Mouse (Mus musculus): ENCODE data around the gene Ehf.
A peak's percentile ranks its signal among the peaks of the same experiment; 100 is the strongest.

The Ehf gene

DNA sequence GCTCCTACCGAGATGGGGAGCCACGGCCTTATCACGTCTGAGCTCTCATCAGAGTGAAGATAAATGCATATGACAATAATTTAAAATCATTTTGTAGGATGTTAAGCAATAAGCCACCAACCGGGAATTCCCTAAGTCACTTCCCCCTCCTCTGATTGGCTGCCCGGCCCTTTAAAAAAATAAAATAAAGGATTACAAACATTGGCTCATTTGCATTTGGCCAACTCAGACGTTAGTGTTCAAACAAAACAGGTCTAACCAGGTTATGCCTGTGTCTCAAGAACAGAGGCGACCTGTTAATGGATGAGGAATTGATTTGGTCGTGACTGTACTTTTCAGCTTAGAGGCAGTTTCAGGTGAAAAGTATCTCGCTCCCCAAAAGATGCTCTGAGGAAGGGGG, at the start of gene Ehf:
Ehf (minus strand) TSS at position 147 of the 400 bp plus-strand sequence.
- DNase-seq (ENCODE audit: low spot score): peak; percentile 62

DNA sequence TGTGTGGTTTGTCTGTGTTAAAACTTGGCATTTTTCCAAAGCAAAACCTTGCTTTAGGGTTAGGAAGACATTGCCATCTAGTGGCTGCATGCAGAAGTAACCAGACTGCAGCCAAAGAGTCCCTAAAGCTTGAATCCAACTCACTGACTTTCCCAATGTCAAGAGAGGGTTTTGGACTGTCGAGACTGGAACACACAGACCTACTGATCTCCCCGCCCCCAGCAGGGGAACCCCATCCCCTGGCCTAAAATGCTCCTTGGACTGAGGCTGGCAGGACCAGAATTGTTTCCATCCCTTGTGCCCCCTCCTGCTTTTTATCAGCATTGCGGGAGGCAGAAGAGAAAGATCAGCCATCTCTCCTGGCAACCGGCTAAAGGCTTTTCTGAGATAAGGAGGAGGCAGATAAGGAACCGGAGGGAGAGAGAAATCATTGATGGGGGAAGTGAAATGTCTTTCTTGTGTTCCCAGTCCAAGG, 44.4 kb upstream of the Ehf start:
- DNase-seq (ENCODE audit: low spot score): peak; percentile 71

DNA sequence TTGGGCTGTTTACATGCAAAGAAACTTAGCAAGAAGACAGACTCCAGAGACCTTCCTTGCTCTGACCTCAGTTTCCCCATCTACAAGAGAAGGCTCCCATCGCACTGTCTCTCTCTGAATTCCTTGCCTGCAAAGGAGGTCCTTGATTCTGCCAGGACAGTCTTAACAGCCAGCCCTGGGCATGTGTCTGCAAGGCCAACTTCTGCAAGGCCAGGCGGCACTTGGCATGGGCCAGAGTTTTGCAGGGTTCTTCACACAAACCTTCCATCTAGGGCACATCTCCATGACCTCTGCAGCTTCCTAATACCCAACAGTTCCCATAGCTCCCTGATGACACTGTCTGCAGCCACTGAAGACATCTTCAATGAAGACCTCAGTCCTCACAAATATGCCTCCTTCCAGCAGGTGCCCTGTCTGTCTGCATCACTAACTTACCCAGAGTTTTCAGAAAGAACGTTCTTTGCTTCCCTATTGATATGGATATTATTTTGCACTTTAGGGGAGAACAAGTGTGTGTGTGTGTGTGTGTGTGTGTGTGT, 43.7 kb upstream of the Ehf start:
- no peak for DNase-seq (ENCODE audit: low spot score)

DNA sequence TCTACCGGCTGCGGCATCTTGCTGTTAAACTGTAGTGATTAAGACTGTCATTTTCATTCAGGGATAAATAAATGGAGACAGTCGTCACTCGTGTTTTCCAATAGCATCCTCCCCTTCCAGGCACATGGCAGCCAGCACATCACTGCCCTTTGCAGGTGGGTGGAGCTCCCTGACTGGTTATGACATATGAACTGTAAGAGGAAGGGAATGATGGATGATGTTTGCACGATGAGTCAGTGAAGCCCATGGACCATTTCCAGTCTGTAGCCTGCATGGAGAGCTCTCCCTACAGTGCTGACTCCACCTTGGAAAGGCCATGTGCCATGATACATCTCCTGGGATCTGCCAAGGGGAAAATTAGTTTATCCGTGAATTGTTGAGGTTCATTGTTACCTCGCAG, 40.5 kb upstream of the Ehf start:
- DNase-seq (ENCODE audit: low spot score): peak; percentile 54

DNA sequence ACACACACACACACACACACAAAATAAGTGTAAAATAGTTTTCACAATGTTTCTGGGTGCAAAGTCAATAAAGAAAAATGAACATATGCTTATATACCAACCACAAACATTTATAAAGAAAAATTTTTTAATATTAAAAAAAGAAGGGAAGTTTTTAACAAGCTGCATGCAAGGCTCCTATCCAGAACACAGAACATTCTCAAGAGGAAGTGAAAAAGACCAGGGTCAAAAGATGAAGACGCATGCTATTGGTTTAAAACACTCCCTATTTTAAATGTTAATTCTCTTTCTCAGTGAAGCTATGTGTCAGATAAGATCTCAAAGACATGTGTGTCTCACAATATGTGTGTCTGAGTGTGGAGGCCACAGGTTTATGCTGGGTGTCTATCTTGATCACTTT, 39.0 kb upstream of the Ehf start:
- DNase-seq (ENCODE audit: low spot score): no peak

DNA sequence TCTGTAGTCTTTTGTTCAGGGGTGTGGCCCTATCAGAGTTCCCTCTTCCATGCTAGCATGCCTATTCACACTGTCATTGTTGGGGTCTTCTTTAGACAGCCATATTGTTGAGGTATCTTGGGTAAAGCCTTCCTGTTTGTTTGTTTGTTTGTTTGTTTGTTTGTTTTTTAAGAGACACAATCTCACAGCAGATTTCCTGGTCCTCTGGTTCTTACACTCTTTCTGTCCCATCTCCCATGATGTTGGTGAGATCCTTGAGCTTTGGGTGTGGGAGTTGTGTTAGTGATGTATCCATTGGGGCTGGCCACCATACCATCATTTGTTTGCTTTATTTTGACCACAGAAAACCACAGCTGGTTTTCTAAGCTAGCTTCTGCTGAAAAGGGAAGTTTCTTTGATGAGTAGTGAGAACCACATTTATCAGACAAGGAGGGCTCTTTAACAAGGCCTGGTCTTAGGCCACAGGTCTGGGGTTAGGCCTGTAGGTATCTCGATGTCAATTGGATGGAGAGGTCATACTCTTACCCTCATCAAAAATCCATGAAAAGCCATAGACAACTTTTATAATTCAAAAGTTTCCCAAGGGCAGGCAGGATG, 38.4 kb upstream of the Ehf start:
- DNase-seq (ENCODE audit: low spot score): no peak

DNA sequence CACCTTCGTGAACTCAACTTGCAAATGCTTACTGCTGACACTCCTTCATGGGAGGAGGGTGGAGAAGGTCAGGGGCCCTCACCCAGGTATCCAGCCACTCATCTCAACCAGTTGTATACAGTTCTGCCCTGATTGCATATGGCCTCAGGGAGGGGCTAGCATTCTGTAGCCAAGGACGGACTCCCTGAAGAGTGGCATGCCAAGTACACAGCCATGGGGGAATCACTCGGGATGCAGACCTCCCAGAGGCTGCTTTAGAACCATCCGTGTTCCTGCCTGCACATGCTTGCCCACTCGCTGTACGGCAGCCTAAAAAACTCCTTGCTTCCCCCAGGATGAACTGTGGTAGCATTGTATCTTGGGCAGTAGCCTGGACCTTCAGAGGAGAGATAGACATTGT, 35.6 kb upstream of the Ehf start:
- DNase-seq (ENCODE audit: low spot score): no peak

DNA sequence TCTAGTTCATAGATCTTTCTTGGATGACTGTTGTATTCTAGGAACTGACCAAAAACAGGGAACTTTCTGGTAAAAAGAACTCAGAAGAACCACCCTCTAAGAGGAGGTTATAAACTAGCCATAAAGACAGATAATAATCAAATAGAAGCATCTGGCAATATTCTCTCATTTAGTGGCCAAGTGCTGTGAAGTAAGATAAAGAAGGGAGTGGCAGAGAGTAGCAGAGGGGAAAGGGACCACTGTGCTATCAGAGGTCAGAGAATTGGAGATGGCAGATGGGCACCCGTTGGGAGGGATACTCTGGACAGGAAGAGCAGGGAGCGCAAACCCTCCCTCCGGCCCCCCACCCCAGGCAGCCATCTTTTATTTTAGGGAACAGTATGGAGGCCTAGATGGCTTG, 34.3 kb upstream of the Ehf start:
- DNase-seq (ENCODE audit: low spot score): no peak

DNA sequence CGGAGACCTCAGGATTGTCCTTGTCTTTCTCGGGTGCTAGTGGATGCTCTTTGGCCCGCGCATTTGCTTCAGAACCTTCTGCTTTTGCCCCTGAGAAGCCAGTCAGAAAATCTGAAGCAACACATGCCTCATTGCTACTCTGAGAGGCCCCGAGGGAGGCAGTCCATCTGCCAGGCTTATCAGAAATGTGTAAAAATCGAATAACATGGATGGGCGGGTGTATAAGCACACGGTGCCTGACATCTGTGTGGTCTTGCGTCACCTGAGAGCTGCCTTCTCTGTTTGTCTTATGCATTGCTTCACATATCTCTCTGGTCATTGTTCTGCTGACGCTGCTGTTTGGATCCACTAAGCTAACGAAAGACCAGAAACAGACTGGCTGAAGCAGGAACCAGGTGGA, 33.5 kb upstream of the Ehf start:
- no peak for DNase-seq (ENCODE audit: low spot score)

DNA sequence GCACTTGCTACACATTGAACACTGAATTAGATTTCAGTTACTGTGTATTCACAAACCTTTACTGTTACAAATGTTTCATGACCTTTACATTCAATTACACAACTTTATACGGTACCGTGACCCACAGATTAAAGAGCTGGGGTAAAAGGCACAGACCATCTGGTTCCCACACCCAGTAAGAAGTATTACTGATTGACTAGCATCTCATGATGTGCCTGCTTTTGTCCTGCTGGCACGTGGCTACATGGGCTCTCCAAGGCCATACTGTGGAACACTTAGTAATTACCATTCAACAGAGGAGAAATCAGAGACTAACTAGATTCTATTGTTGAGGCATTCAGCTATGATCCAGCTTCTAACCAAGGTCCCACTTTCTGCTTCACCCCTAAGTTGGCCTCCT, 32.9 kb upstream of the Ehf start:
- DNase-seq (ENCODE audit: low spot score): no peak

DNA sequence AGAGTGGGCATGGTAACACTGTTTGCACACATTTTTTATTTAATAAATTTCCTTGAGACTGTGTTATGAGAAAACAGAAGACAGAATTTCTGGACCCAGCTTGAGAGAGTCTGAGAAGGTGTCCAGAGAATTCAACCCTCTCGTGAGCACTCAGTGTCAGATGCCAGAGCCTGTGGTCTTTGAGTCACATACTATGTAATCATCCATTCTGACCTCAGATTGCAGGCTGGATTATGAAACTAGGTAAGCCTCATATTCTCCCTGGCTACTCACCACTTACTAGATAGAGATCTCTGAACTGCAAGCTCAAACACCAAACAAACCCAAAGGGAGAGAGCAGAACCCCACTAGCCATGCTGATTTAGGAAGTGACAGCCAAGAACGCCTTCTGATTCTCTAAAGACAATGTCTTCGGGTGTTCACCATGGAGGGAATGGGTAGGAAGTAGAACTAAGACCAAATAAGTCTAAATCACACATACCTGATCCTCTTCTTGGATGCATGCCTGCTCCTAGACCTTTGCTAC, 28.7 kb upstream of the Ehf start:
- no peak for DNase-seq (ENCODE audit: low spot score)

DNA sequence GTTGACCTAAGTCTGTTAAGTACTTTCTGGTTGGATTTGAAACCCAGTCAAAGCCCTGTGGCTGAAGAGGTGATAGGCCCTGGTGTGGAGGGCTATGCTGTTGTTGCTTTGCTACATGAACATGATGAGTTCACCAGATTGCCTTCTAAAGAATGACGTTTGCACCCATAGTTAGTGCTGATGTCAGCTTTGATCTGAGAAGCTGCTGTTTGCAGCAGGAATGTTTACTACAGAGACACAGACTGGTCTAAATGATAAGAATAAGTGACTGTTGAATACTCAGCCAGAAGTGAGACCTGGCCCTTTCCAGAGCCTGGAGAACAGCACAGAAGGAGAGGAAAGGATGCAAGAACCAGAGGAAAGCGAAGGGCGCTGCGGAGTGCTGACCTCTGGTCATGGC, 25.7 kb upstream of the Ehf start:
- DNase-seq (ENCODE audit: low spot score): no peak

DNA sequence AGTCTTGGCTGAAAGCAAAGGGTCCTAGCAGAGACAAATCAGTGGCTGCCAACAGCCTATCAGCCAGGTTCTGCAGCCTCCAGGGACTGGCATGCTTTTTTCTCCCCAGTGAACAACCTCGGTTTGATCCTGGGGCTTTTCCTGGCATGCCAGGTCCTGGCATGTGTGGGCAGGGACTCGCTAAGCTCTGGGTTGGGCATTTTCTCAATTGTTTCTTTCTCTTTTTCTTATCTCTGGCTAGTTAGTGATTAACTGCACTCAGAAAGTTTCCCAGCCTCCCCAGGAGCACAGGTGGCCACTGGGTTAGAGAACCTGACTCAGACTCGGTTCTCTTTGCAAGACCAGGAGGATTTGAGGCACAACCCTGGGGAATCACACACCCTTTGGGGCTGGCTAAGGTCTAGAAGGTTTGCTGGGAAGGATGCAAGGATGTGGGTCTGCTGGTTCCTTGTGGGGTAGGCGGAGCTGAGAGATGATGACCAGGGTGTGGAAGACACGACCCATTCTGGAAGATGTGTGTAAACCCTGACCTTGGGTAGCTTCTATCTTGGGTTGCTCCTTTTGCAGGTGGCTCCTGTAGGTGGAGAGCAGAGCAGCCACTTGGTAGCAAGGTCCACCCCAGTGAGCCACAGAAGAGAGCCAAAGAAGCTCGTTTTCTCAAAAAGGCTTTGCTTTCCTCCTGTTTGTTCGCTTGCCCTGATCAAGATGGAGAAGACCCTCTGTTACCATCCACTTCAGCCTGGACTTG, 22.4 kb upstream of the Ehf start:
- DNase-seq (ENCODE audit: low spot score): peak; percentile 32

DNA sequence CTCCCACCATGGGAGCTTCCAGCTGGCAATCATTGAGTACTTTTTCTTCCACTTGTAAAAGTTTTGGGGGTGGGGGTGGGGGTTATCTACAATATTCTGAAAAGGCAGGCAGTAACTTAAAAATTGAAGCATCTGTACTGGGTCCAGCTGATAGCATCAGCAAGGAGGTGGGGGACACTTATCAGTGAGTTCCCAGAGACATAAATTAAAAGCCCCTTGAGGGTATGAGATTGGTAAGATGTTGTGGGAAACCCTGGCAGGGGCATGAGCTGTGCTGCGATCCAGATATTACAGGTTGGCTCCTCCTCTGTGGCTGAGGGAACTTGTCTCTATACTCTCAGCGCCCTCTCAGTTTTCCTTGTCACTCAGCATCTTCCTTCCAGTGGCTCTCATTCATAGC, 21.2 kb upstream of the Ehf start:
- no peak for DNase-seq (ENCODE audit: low spot score)

DNA sequence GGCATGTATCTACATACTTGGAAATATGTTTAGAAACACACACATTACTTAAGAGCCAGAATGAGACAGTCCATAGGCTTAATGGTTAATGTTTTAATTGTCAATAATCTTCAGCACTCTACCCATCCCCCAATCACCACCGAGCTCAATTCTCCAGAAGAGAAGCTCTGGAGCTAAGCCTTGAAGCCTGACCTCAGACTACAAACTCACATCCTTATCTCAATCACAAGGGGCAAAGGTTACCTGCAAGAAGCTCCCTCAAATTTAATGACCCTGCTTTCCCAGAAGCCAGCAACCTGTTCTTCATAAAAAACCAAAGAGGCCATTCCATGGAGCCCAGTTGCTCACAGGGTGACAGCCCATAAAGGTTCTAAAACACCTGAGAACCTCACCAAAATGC, 19.1 kb upstream of the Ehf start:
- DNase-seq (ENCODE audit: low spot score): no peak

DNA sequence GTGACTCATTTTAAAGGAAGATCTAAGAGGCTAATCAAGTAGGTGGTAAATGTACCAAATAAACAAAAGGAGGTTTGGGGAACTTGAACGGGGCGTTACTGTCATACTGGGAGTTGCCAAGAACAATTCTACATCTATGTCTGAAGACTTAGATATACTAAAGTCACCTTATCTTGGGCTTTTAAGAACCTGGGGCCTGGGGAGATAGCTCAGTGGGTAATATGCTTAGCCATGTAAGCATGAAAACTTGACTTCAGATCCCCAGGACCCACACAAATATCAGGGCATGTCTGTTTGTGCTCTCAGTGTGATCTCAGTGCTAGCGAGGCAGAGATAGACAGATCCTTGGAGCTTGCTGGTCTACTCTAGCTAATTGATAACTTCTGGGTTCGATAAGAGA, 18.6 kb upstream of the Ehf start:
- DNase-seq (ENCODE audit: low spot score): no peak

DNA sequence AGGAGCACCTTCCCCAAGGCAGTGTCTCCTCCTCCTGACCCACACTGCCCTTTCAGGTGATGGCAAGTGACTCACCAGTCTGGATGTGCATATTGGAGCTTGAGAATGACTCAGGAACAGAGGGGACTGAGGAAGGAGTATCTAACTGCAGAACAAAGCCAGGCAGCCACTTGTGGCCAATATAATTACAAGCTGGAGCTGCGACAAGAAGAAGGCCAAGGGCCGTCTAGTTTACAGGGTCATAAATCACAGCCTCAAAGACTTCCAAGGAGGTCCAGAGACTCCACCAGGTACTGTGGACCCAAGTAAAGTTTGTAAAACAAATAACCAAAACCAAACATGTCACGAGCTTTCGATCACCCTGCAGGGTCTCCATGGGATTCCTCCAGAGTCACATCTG, 10.9 kb upstream of the Ehf start:
- no peak for DNase-seq (ENCODE audit: low spot score)

DNA sequence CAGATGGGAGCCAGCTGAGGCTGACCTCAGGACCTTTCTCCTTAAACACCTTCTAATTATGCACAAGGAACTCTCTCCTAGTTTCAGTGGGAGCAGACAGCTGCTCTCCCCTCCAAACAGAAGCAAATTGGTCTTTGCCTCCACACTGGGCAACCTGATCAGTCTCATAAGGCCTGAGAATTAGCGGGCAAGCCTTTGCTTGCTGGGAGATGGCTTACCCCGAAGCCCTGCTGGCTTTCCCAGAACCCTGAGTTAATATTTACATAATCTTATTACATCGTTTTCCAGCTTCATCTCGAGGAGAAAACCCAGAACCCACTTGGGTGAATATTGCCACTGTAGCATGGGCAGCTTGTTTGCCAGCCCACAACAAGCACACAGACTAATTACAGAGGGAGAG, 9.6 kb upstream of the Ehf start:
- no peak for DNase-seq (ENCODE audit: low spot score)

DNA sequence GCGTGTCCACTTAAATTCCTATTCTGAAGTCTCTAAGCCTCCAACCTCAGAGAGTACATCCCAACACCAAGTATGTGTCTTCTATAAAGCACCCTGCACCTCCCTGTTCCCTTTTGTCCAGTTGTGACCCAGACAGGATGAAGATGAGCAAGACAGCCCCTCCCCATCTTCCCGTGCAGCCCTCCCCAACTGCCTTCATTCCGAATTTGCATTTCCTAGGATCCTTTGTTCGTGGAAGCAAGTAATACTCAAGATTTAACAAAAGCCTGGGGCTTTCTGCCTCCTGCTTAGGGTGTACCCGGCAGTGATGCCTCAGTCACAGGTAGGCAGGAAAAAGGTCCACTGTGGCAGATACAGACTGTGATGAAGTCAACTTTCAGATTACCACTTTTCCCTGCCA, 7.6 kb upstream of the Ehf start:
- DNase-seq (ENCODE audit: low spot score): no peak

DNA sequence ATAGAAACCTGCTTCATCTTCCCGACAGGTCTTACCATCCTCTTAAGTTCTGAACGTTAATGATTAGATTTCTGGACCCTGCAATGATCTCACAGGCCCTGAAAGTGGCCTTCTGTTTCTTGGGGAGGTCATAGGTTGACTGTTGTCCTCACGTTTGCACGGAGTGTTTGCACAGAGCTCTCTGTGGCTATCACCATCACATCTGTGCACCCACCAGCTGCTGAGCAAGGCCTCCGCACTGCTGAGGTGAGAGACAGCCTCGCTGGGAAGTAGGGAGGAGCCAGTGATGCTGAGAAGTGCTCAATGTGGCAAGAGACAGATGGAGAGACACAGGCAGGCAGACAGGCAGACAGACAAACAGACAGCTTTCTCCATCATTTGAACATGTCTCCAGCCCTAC, 3.6 kb upstream of the Ehf start:
- no peak for DNase-seq (ENCODE audit: low spot score)

DNA sequence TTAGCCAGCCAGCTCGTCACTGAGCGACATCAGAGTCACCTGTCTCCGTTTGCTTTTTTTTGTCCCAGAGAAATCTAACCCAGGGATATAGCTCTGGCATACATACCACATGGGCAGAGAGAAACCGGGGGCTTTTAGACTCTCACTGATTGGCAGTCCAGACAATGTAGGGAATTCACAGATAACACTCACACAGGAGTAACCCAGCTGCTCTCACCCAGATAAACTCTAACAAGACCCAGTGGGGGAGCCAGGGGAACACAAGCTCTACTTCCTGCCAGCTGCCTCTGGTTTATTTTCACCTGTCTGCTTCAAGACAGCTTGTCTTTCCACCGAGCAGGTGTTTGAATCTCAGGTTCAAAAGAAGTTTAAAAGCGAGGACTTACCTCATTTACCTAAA, 409 bp downstream of the Ehf start:
- DNase-seq (ENCODE audit: low spot score): no peak

DNA sequence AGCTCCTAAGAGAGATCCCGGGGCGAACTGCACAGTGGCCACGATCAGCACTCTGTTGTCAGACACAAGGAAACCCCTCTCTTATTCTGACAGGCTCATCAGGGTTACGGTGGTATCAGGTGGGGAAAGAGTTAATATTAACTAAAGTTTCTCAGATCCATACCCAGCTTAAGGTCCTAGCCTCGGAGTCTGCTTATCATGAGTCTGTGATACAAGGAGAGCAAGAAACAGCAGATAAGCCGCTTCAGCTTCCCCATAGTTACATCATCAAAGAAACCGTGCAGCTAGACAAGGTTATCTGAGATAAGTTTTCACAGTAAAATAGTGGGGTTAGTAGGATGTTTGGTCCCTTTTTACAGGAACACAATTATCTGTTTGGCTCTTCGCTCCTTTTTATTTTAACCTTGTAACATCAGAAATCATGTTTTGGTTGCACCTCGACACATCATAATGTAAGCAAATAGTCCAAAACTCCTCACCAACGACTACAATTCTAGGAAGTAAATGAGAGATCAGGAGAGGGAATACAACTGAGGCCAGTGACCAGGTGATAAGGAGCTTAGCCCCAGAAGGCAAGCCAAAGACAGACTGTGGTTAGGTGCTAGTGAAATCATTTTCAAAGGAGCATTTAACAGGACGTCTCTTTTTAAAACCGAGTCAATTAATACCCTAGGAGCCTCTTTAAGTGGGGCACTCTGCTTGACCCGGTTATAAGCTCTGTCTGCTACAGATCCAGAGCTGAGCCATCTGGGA, 4.2 kb downstream of the Ehf start:
- DNase-seq (ENCODE audit: low spot score): no peak

DNA sequence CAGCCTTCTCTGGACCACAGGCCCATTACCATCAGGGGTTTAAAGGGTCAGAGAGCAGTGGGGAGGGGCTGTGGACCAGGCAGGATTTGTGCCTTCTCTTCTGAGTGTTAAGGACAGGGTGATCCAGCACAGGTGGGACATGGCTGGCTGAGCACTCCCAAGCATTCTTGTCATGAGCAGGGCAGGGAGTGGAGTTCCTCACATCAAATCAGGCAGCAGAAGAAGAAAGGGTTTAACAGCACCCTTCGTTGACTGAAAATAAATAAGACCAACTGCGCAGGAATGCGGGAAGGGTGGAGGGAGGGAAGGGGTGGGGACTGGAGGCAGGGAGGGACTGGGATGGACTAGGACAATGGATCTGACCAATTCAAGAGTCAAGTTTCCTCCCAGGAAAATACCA, 8.6 kb downstream of the Ehf start:
- DNase-seq (ENCODE audit: low spot score): no peak

All from lung, postnatal 25 days (tissue).